Mouse (Mus musculus) monocyte, adult 59 days (primary cell): ENCODE measurements around the gene Ccdc92b. TPM values are rescaled to one million over a fixed set of nuclear protein-coding genes. Genes with fewer than 3 reads are reported as not detected.

Source experiments
- total RNA-seq, 2 experiments: library from RNA; stranded (reverse); gene quantifications; one replicate each; pipeline ENCODE4 v1.2.4; 2023

The Ccdc92b gene
- under 1 TPM in 1 of 2 experiments, not detected in 1; 0.18 TPM for total RNA-seq

DNA sequence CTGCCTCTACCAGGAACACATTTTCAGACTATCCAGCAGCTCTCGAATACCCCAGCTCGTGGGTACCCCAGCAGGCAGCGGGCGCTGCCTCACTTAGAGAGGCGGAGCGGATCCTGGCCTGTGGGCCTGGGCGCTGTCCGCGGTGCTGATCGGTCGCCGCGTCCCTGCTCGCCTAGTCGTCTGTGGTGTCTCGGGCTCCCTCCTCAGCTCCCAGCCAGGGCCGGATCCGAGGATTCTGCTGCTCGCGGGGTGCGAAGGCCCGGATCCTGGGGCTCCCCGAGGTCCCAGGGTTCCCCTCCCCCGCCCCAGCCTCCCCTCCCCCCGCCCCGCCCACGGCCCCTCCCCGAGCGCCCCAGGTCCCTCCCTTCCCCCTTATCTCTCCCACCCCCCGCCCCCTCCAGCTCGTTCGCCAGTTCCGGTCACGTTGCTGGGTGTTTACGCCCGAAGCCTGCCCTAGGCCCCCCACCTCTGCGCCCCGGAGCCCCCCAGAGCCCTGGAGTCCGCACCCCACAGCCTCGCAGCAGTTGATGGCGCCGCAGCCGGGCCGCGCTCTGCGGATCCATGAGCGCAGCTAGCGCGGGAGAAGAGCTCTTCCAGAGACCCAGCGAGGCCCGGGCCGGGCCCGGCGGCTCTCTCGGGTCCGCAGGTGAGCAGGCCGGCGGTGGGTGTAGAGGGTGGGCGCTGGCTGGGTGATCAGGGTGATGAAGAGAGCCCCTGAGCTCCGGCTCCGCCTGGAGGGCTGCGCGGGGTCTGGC lies at the start of gene Ccdc92b:
TSS of gene Ccdc92b (plus strand) at position 405 of the 755 bp plus-strand sequence.

DNA sequence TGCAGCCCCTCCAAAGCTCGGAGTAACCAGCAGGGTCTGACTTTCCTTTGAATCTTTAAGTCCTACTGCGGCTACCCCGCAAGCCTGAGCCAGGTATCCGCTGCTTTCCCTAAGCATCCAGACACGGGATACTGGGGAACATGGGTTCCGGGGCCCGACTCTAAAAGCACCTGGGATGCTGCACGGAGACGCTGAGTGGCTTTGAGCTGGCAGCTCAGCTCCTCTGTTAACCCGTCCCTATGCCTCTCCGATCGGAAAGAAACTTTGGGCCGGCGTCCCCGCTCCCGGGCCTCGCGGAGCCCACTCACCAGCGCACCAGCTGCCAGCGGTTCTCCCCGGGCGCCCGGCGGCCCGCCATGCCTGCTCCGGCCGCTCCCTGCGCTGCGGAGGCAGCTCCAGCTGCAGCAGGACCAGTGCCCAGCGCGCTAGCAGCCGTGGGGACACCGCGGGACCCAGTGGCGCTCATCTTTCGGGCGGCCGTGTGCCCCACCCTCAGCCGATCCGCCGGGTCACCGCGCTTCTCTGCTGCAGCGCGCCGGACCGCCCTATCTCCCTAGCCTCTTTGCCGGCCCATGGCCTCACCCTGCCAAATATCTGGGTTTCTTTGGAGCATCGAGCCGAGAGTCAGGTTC lies 8.7 kb upstream of the Ccdc92b start, which contains the start of gene Rap1gap2:
TSS of gene Rap1gap2 (minus strand) at position 371 of the 632 bp plus-strand sequence.

DNA sequence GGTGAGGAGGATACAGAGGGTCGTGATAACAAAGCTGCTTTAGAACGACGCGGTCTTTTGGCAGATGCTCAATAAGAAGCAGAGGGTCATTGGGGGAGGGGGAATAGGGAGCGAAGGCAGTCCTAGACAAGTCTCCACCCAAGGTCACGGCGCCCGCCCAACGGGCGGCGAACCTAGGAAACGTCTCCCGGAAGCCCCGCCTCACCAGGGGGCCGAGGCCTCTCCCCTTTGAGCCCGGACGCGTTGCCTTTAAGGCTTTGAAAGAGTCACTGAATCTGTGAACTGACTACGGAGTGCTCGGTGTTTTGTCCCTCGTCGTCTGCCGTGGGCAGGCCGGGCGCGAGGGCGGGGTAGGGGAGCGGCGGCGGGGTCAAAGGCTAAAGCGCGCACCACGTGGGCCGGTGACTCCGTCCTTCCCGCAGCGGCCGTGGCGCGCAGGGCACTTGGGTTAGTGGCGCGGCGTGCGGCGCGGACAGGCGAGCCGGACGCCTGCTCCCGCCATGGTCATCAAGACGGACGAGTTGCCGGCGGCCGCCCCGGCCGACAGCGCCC lies 29.8 kb downstream of the Ccdc92b start, which contains the start of gene Cluh:
TSS of gene Cluh (plus strand) at position 401 of the 552 bp plus-strand sequence.

Other genes starting within 250 kb of the Ccdc92b start
- 100 to 1,000 TPM; 183 to 221 TPM for gene Rap1gap2, start 8.7 kb upstream of the Ccdc92b start, total RNA-seq
- 10 to 100 TPM; 42.9 to 47.9 TPM for gene Cluh, start 29.9 kb downstream of the Ccdc92b start, total RNA-seq
- 100 to 1,000 TPM; 102 to 108 TPM for gene Pafah1b1, start 105.1 kb downstream of the Ccdc92b start, total RNA-seq
- 10 to 100 TPM; 13.2 to 16.4 TPM for gene Mettl16, start 151.2 kb downstream of the Ccdc92b start, total RNA-seq
- gene Mnt, start 211.3 kb downstream of the Ccdc92b start, total RNA-seq, result 100 to 1,000 TPM in 1 of 2 experiments, 10 to 100 TPM in 1; 91.2 to 107 TPM